Mouse (Mus musculus): Measurements from ENCODE around the gene Gse1.

The Gse1 gene

GRCm38 (mm10) chr8:120513638-120514461 lies 285.6 kb downstream of the Gse1 start:
- no peak for DNase-seq (ENCODE audit: low spot score in 2 of 2)

- DNase-seq (ENCODE audit: low spot score in 2 of 2) = no peak
Observed at GRCm38 (mm10) chr8:120515214-120515613, 287.0 kb downstream of the Gse1 start.

DNA sequence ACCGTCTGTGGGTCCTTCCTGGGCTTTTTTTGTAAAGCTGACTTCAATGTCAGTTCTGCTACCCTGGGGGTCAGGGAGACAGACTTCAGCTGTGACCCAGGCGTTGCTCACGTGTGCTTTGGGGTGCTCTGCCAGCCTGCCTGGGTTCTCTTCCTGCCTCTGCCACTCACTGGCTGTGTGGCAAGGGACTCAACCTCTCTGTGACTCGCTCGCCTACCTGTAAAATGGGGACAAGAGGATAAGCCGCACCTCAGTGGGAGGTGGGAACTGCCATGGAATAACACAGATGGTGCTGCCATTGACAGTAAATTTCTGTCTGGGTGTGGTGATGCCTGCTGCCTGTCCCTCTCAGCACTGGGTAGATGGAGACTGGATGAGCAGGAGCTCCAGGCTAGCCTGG lies 287.4 kb downstream of the Gse1 start:
- DNase-seq (ENCODE audit: low spot score in 2 of 2) = no peak

GRCm38 (mm10) chr8:120516182-120516755 lies 288.0 kb downstream of the Gse1 start:
- DNase-seq (ENCODE audit: low spot score in 2 of 2) = peak in 1 of 2 experiments; percentile 28

DNA sequence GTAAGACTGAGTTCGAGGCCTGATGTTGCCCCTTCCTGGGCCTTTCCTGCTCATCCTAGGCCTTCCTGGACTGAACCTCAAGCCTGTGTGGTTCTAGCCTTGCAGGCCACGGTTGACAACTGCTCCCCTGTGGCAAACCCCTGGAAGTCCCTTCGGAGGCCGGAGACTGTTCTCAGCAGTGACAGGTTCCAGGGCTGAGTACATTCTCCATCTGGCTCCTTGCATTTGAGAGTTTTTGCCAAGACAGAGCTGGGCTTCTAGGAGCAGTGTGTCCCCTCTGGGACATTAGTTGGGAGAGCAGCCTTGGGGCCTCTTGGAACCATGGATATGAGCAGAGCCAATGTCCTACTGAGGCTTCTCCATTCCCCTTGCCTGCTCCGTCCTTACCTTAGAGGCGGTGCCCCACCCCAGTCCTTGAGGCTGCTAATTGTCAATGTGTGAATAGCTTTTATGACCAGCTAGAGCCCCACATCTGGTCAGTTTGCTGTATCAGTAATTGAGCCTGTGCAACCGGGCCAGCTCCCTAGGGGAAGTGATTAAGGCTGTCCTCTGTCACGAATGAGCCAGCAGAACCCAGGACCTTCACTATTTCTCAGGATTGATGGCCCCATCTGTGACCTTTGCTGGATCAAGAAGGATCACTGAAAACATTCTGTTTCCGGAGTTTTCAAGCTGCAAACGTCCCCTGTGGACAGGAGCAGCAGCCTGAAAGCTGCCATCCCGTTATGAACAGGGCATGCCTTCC lies 289.6 kb downstream of the Gse1 start:
- DNase-seq (ENCODE audit: low spot score in 2 of 2) = peak; percentile 63 to 71

GRCm38 (mm10) chr8:120518736-120519534 lies 290.7 kb downstream of the Gse1 start:
- peak; percentile 66 to 72 for DNase-seq (ENCODE audit: low spot score in 2 of 2)

- DNase-seq (ENCODE audit: low spot score in 2 of 2) = no peak
Observed at GRCm38 (mm10) chr8:120520287-120520686, 292.0 kb downstream of the Gse1 start.

DNA sequence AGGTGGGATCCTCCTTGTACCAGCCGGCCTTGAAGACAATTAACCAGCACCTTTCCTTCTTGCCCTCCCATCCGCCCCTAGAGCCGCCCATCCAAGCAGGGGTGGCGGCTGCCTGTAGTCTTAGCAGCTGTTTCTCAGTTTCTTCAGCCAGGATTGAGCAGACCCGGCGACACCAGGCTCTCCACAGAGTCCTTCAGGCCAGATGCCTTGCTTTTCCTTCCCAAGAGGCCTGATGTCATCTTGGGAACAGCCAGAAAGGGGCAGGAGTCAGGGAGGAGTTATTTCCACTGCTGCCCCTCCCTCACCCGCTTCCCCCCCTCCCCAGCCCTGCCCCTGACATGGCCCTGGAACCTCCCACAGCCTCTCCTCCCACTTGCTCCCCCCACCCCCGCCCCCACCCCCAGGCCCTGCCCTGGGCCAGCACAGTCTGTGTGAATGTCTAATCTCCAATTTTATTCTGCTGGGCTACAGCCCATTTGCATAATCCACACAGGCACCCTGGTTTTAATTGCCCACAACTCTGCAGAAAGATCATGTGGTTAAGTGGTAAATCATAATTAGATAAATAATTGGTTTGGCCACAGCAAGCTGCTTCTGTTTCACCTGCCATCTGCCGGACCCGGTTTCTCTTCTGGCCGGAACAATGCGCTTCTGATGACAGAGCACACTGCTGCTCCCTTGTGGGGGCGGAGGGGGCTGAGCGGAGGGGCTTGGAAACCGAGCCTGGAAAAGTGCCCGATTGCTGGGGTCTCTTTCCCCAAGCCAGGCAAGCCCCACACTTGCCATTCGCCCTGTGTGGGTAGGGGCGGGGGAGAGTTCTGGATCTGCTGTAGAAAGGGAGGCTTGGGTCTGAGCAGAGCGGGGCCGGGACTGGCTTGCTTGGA lies 292.7 kb downstream of the Gse1 start:
- DNase-seq (ENCODE audit: low spot score in 2 of 2) = peak; percentile 68 to 69

DNA sequence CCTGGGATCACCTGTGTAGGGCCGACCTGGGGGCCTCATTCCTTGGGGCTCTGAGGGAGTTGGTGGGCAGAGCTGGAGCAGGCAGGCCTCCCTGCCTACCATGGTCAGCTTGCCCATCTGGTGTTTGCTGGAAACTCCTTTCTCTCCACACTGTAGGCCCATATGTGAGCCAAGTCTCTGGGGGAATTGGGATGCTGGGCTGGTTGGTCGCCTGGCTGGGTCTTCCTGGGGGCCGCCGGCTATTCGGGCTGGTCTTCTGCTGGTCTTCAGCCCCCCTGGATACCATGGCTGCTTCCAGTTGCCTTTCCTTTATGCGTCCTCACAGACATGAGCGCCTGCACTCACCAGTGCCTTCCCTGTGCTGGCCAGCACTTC lies 293.3 kb downstream of the Gse1 start:
- DNase-seq (ENCODE audit: low spot score in 2 of 2) = no peak

DNA sequence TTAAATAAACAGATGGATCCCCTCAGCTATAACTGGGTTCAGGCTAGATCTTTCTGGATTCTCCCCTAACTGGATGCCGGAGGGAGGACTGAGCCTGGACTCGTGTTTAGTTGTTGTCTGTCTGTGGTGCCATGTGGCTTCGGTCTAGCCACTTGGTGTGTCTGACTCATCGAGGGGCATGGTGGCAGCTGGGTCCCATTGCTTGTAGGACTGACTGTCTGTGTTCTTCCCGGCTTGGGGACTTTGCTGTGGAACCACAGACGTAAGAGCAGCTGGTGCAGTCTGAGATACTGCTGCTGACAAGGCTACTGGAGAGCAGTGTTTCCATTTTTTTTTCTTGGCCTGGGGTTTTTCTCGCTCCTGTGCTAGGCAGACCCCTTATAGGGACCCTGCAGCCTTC lies 295.4 kb downstream of the Gse1 start:
- DNase-seq (ENCODE audit: low spot score in 2 of 2) = no peak

- DNase-seq (ENCODE audit: low spot score in 2 of 2) = no peak
Observed at GRCm38 (mm10) chr8:120525135-120525534, 296.9 kb downstream of the Gse1 start.

GRCm38 (mm10) chr8:120525832-120526231 lies 297.6 kb downstream of the Gse1 start:
- peak; percentile 68 for DNase-seq (ENCODE audit: low spot score in 2 of 2)

GRCm38 (mm10) chr8:120526577-120526976 lies 298.3 kb downstream of the Gse1 start:
- no peak for DNase-seq (ENCODE audit: low spot score in 2 of 2)

DNA sequence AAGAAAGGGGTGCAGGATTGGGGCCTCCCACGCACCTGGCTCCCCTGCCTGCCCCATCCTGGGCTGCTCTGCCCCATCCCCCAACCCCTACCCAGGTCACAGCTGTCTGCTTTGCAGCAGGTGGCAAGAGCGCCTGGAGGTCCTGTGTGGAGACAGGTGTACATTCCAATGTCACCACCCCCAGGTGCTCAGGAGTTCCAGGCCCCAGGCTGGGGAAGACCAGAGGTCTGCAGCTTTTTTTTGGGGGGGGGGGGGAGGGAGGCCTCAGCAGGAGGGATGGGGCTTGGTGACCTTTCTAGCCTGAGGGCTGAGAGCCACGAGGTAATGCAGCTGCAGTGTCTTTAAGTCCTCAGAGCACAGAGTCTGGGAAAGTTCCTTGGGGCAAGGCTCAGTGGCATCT lies 300.1 kb downstream of the Gse1 start:
- DNase-seq (ENCODE audit: low spot score in 2 of 2) = no peak

DNA sequence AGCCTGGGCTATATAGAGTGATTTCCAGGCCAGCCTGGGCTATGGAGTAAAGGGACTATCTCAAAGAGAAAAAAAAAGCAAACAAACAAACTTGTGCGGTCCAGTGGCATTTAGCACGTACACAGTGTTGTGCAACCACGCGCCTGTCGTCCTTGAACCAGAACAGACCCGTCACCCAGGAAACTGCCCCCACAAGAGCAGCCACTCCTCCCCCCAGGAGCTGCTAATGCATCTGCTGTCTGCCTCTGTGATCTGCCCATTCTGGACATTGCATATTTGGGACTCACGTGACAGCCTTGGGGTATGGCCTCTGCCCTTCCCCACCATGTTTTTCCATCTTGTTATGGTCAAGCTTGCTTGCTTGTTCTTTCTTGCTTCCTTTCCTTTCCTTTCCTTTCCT lies 301.0 kb downstream of the Gse1 start:
- no peak for DNase-seq (ENCODE audit: low spot score in 2 of 2)

GRCm38 (mm10) chr8:120530954-120531656 lies 302.8 kb downstream of the Gse1 start:
- DNase-seq (ENCODE audit: low spot score in 2 of 2) = no peak

GRCm38 (mm10) chr8:120531775-120532516 lies 303.7 kb downstream of the Gse1 start:
- DNase-seq (ENCODE audit: low spot score in 2 of 2) = peak in 1 of 2 experiments; percentile 49

GRCm38 (mm10) chr8:120532517-120533215 lies 304.4 kb downstream of the Gse1 start:
- no peak for DNase-seq (ENCODE audit: low spot score in 2 of 2)

GRCm38 (mm10) chr8:120533380-120533779 lies 305.1 kb downstream of the Gse1 start:
- no peak for DNase-seq (ENCODE audit: low spot score in 2 of 2)
